Mouse (Mus musculus) embryonic fibroblast, embryonic 13.5 days (primary cell): ENCODE data around the gene Napsa. TPM values are rescaled to one million over a fixed set of nuclear protein-coding genes. Genes with fewer than 3 reads are reported as not detected.

ENCODE experiments used
- H3K27ac ChIP-seq: 2 replicates; pipeline ENCODE4 v1.5.1; 2012; ENCODE audit warnings: low read length, control low read depth, inconsistent platforms; ENCODE audit not compliant: insufficient read depth
- H3K4me1 ChIP-seq: 2 replicates; pipeline ENCODE4 v1.6.1; 2011; ENCODE audit warnings: low read length; ENCODE audit not compliant: control insufficient read depth, insufficient read depth
- H3K4me3 ChIP-seq: 2 replicates; pipeline ENCODE4 v1.5.1; 2011; ENCODE audit warnings: mild to moderate bottlenecking, control low read depth, low read length; ENCODE audit not compliant: insufficient read depth
- CTCF ChIP-seq: IDR thresholded peaks from 2 replicates; pipeline ENCODE4 v1.5.1; 2011; ENCODE audit warnings: mild to moderate bottlenecking, control low read depth, low read length, moderate library complexity, borderline replicate concordance; ENCODE audit not compliant: insufficient read depth
- POLR2A ChIP-seq: IDR thresholded peaks from 2 replicates; pipeline ENCODE4 v1.6.1; 2011; ENCODE audit warnings: low read depth, mild to moderate bottlenecking, control low read depth, low read length, moderate library complexity
- polyA plus RNA-seq: library from polyadenylated mRNA; stranded (reverse); fragments of >200 nt; gene quantifications from 2 replicates; pipeline ENCODE4 v1.2.4, GENCODE M21; 2011; ENCODE audit warnings: low read depth; ENCODE audit not compliant: missing spikeins, insufficient read length

The Napsa gene
- polyA plus RNA-seq, 1 experiment = not detected

GRCm38 (mm10) chr7:44615987-44616386 is 43.8 kb downstream of the Napsa start:
- TF ChIP-seq CTCF (no peak), POLR2A (no peak)
- Histone ChIP-seq H3K27ac (no peak overlapping the region), H3K4me3 (no peak overlapping the region), H3K4me1 (no peaks in the 10 kb centered on the region)

GRCm38 (mm10) chr7:44617059-44617458 is 44.9 kb downstream of the Napsa start:
- Histone ChIP-seq H3K27ac (no peak overlapping the region), H3K4me3 (no peak overlapping the region), H3K4me1 (no peaks in the 10 kb centered on the region)
- TF ChIP-seq POLR2A (no peak), CTCF (no peak)

GRCm38 (mm10) chr7:44623714-44624542 is 51.7 kb downstream of the Napsa start:
- no peak overlapping the region for H3K4me3 ChIP-seq
- TF ChIP-seq POLR2A = no peak
- no peak for TF ChIP-seq CTCF

GRCm38 (mm10) chr7:44624543-44624826 is 52.3 kb downstream of the Napsa start:
- H3K27ac ChIP-seq = no peak overlapping the region
- TF ChIP-seq CTCF (no peak), POLR2A (no peak)
- H3K4me3 ChIP-seq = no peak overlapping the region
- H3K4me1 ChIP-seq = no peaks in the 10 kb centered on the region

More at GRCm38 (mm10) chr7:44623714-44624542, 51.7 kb downstream of the Napsa start:
- Histone ChIP-seq H3K27ac (no peak overlapping the region), H3K4me1 (no peaks in the 10 kb centered on the region)

GRCm38 (mm10) chr7:44624828-44625227 is 52.6 kb downstream of the Napsa start:
- TF ChIP-seq POLR2A (no peak), CTCF (no peak)
- Histone ChIP-seq H3K27ac (no peak overlapping the region), H3K4me1 (no peaks in the 10 kb centered on the region), H3K4me3 (no peak overlapping the region)

- no peak overlapping the region for H3K27ac ChIP-seq
- no peaks in the 10 kb centered on the region for H3K4me1 ChIP-seq
- no peak for TF ChIP-seq POLR2A
- TF ChIP-seq CTCF = no peak
- H3K4me3 ChIP-seq = no peak overlapping the region
Observed at GRCm38 (mm10) chr7:44625241-44626067, 53.3 kb downstream of the Napsa start.

GRCm38 (mm10) chr7:44626068-44626385 is 53.8 kb downstream of the Napsa start:
- Histone ChIP-seq H3K4me3 (no peak overlapping the region), H3K27ac (no peak overlapping the region), H3K4me1 (no peaks in the 10 kb centered on the region)
- TF ChIP-seq POLR2A = no peak
- no peak for TF ChIP-seq CTCF

GRCm38 (mm10) chr7:44626966-44627365 is 54.8 kb downstream of the Napsa start:
- Histone ChIP-seq H3K27ac (no peak overlapping the region), H3K4me3 (no peak overlapping the region), H3K4me1 (no peaks in the 10 kb centered on the region)
- TF ChIP-seq POLR2A (no peak), CTCF (no peak)

GRCm38 (mm10) chr7:44628402-44629034 is 56.3 kb downstream of the Napsa start:
- Histone ChIP-seq H3K4me1 (no peaks in the 10 kb centered on the region), H3K27ac (no peak overlapping the region), H3K4me3 (no peak overlapping the region)
- no peak for TF ChIP-seq POLR2A

GRCm38 (mm10) chr7:44630437-44630836 is 58.3 kb downstream of the Napsa start:
- H3K4me1 ChIP-seq = no peaks in the 10 kb centered on the region
- TF ChIP-seq POLR2A (no peak), CTCF (no peak)
- no peak overlapping the region for H3K4me3 ChIP-seq
- H3K27ac ChIP-seq = no peak overlapping the region
